Mouse (Mus musculus): Measurements from ENCODE around the gene Fli1. TPM values are rescaled to one million over a fixed set of nuclear protein-coding genes. Genes with fewer than 3 reads are reported as not detected.

Fli1 gene
- polyA plus RNA-seq, 1 experiment from 2014 or later = 6.9 TPM

DNA sequence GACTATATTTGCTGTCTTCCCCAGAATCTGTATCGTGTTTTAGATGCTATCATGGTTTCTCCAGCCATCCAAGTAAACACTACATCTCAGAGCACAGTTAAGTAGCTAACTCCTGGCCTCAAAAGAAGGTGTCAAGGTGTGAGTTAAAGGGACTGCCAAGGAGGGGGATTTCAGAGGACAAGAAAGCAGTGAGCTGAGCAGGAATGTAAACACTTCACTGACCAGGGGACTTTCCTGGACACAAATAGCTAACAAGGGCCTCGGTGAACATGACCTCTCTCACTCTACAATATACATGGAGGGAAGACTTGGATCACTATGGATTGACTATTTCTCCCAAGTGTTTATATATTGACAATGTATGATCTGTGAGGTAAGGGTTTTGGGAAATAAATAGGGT, 49.9 kb downstream of the Fli1 start:
- Histone ChIP-seq H3K27ac (ENCODE audit: low read length) (no peak overlapping the region), H3K27me3 (ENCODE audit: control insufficient read depth, insufficient read depth, low read depth, low read length) (no peaks in the 10 kb centered on the region), H3K4me1 (ENCODE audit: control insufficient read depth, low read depth, low read length) (peaks cover 3% of the 10 kb centered on the region), H3K4me3 (ENCODE audit: low read depth, low read length) (no peak overlapping the region), H3K36me3 (ENCODE audit: control insufficient read depth, insufficient read depth) (no peaks in the 10 kb centered on the region), H3K9me3 (replicated peaks; ENCODE audit: control insufficient read depth, low read length) (no peaks in the 10 kb centered on the region), H3K4me2 (ENCODE audit: low read depth, low read length) (no peak overlapping the region), H3K9ac (ENCODE audit: low read depth, low read length) (no peak overlapping the region)
- no peak for ATAC-seq (ENCODE audit: low read depth)
- WGBS (ENCODE audit: insufficient replicate concordance) = 56% methylated on average over 2 of the region's 2 CpGs

DNA sequence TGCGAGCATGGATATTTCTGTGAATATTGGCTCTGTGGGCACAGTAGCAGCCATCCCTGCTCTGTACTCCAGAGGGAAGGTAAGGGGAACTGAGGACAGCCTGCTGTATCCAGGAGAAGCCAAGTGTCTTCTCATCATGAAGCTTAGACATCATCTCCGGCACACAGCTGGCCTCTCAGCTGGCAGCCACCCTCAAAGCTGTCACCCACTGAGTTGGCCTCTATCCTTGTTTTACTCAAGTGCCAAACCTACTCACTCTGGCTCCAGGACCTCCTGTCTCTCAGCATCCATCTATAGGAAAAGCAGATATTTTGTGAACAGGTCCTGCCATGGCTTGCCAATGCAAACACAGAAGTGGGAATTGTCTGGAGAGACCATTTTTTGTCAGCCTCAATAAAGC, 51.2 kb downstream of the Fli1 start:
- Histone ChIP-seq H3K9ac (ENCODE audit: low read depth, low read length) (no peak overlapping the region), H3K9me3 (replicated peaks; ENCODE audit: control insufficient read depth, low read length) (no peaks in the 10 kb centered on the region), H3K36me3 (ENCODE audit: control insufficient read depth, insufficient read depth) (no peaks in the 10 kb centered on the region), H3K27me3 (ENCODE audit: control insufficient read depth, insufficient read depth, low read depth, low read length) (no peaks in the 10 kb centered on the region), H3K27ac (ENCODE audit: low read length) (no peak overlapping the region), H3K4me2 (ENCODE audit: low read depth, low read length) (no peak overlapping the region), H3K4me3 (ENCODE audit: low read depth, low read length) (no peak overlapping the region), H3K4me1 (ENCODE audit: control insufficient read depth, low read depth, low read length) (peaks cover 3% of the 10 kb centered on the region)
- WGBS (ENCODE audit: insufficient replicate concordance) = 65% methylated on average over 2 of the region's 2 CpGs
- no peak for ATAC-seq (ENCODE audit: low read depth)

DNA sequence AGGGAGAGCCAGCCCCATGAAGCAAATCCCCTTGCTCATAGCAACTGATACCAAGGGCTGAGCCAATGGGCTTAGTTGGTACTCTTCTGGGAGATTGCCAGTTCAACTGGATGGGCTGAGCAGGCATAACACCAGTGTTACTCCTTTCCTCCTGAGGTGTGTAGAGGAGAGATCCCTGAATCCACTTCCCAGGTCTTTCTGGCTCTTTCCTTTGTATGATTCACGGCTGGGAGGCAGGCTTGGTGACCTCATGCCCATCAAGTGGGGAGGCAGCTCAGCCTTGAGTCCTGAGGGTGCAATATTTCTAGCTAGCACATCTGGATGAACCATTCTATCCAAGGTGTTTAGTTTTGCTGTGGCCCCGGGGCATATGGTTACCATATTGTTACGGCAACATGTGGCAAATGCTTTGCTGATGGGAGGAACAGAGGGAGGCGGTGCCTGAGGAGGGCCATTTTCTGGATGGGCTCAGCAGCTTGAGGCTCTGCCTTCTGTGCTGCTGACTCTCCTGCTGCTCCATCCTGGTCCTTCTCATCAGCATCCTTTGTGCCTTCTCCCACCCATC, 52.8 kb downstream of the Fli1 start:
- H3K9me3 ChIP-seq (replicated peaks; ENCODE audit: control insufficient read depth, low read length) = no peaks in the 10 kb centered on the region
- ATAC-seq (ENCODE audit: low read depth) = no peak
- no peaks in the 10 kb centered on the region for H3K4me1 ChIP-seq (ENCODE audit: control insufficient read depth, low read depth, low read length)
- no peak overlapping the region for H3K4me3 ChIP-seq (ENCODE audit: low read depth, low read length)
- H3K27me3 ChIP-seq (ENCODE audit: control insufficient read depth, insufficient read depth, low read depth, low read length) = no peaks in the 10 kb centered on the region
- no peak overlapping the region for H3K4me2 ChIP-seq (ENCODE audit: low read depth, low read length)
- 61% methylated on average over 4 of the region's 4 CpGs for WGBS (ENCODE audit: insufficient replicate concordance)
- no peak overlapping the region for H3K9ac ChIP-seq (ENCODE audit: low read depth, low read length)
- no peak overlapping the region for H3K27ac ChIP-seq (ENCODE audit: low read length)
- H3K36me3 ChIP-seq (ENCODE audit: control insufficient read depth, insufficient read depth) = no peaks in the 10 kb centered on the region

DNA sequence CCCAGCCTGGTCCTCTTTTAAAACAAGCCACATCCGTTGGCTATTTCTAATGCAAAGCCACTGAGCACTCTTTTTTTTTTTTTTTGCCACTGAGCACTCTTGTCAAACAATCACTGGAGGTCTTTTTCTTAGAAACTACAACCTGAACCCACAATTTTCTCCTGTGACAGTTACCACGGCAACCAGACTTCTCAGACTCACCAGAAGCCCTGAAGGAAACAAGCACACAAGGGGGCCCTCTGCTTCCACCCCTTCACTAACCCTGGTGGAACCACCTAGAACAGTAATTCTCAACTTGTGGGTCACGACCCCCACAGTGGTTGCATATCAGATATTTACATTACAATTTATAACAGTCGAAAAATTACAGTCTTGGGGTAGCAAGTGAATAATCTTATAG, 53.3 kb downstream of the Fli1 start:
- 45% methylated on average over 4 of the region's 4 CpGs for WGBS (ENCODE audit: insufficient replicate concordance)
- no peaks in the 10 kb centered on the region for H3K9me3 ChIP-seq (replicated peaks; ENCODE audit: control insufficient read depth, low read length)
- ATAC-seq (ENCODE audit: low read depth) = no peak
- H3K4me1 ChIP-seq (ENCODE audit: control insufficient read depth, low read depth, low read length) = no peaks in the 10 kb centered on the region
- H3K9ac ChIP-seq (ENCODE audit: low read depth, low read length) = no peak overlapping the region
- no peak overlapping the region for H3K27ac ChIP-seq (ENCODE audit: low read length)
- no peak overlapping the region for H3K4me2 ChIP-seq (ENCODE audit: low read depth, low read length)
- no peak overlapping the region for H3K4me3 ChIP-seq (ENCODE audit: low read depth, low read length)
- no peaks in the 10 kb centered on the region for H3K36me3 ChIP-seq (ENCODE audit: control insufficient read depth, insufficient read depth)
- H3K27me3 ChIP-seq (ENCODE audit: control insufficient read depth, insufficient read depth, low read depth, low read length) = no peaks in the 10 kb centered on the region

DNA sequence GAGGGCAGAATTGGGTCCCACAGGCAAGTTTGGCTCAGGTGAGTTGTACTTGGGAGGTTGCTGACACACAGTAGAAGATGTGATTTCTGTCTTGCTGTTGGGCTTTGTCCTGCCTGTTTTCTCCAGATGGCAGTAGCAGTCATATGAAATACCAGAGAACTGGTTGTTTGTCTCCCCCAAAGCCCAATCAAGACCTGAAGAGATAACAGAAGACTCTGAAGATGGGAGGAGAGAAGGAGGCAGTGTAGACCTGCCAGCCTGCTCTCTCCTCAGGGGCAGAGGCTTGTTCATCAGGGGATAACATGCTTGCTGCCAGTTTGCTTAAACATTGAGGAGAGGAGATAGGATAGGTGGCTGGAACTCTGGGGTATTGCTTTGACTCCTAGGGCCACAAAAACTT, 54.0 kb downstream of the Fli1 start:
- Histone ChIP-seq H3K4me1 (ENCODE audit: control insufficient read depth, low read depth, low read length) (no peaks in the 10 kb centered on the region), H3K4me3 (ENCODE audit: low read depth, low read length) (no peak overlapping the region), H3K36me3 (ENCODE audit: control insufficient read depth, insufficient read depth) (no peaks in the 10 kb centered on the region), H3K4me2 (ENCODE audit: low read depth, low read length) (no peak overlapping the region), H3K27me3 (ENCODE audit: control insufficient read depth, insufficient read depth, low read depth, low read length) (no peaks in the 10 kb centered on the region), H3K9ac (ENCODE audit: low read depth, low read length) (no peak overlapping the region), H3K9me3 (replicated peaks; ENCODE audit: control insufficient read depth, low read length) (no peaks in the 10 kb centered on the region), H3K27ac (ENCODE audit: low read length) (no peak overlapping the region)
- no peak for ATAC-seq (ENCODE audit: low read depth)

DNA sequence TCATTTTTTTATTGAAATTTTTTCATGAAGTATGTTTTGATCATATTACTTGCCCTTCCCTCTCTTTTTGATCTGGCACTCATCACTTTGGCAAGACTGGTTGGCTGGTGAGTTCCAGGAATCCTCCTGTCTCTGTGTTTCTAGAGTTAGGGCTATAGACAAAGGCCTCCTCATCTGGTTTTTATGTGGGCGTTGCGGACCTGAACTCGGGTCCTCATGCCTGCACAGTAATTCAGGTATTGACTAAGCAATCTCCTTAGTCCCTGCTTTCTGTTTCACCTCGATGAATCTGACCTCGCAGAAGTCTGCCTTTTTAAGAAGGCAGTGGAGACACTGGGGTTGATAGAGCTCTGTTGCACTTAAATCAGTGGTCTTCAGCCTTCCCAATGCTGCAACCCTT, 54.8 kb downstream of the Fli1 start:
- H3K27ac ChIP-seq (ENCODE audit: low read length) = no peak overlapping the region
- H3K9me3 ChIP-seq (replicated peaks; ENCODE audit: control insufficient read depth, low read length) = no peaks in the 10 kb centered on the region
- no peaks in the 10 kb centered on the region for H3K36me3 ChIP-seq (ENCODE audit: control insufficient read depth, insufficient read depth)
- no peak overlapping the region for H3K4me3 ChIP-seq (ENCODE audit: low read depth, low read length)
- H3K4me1 ChIP-seq (ENCODE audit: control insufficient read depth, low read depth, low read length) = no peaks in the 10 kb centered on the region
- H3K27me3 ChIP-seq (ENCODE audit: control insufficient read depth, insufficient read depth, low read depth, low read length) = no peaks in the 10 kb centered on the region
- WGBS (ENCODE audit: insufficient replicate concordance) = 64% methylated on average over 5 of the region's 5 CpGs
- no peak overlapping the region for H3K9ac ChIP-seq (ENCODE audit: low read depth, low read length)
- no peak for ATAC-seq (ENCODE audit: low read depth)
- no peak overlapping the region for H3K4me2 ChIP-seq (ENCODE audit: low read depth, low read length)

DNA sequence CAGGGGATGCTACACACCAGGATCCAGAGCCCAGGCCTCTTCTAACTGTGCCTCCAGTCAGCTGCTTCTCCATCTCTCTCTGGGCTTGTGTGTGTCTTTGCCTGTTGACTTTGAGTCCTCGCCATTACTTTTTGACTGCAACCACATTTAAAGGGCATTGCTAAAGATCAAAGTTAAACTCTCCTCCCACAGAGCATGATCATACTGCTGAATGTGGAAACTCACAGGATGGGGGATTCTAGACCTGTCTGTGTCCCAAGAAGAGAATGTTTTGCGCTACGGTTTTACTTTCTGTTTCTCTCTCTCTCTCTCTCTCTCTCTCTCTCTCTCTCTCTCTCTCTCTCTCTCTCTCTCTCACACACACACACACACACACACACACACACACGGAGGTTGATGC, 55.3 kb downstream of the Fli1 start:
- no peak overlapping the region for H3K9ac ChIP-seq (ENCODE audit: low read depth, low read length)
- no peak overlapping the region for H3K4me2 ChIP-seq (ENCODE audit: low read depth, low read length)
- WGBS (ENCODE audit: insufficient replicate concordance) = 63% methylated on average over 4 of the region's 4 CpGs
- H3K9me3 ChIP-seq (replicated peaks; ENCODE audit: control insufficient read depth, low read length) = no peaks in the 10 kb centered on the region
- H3K27ac ChIP-seq (ENCODE audit: low read length) = no peak overlapping the region
- H3K4me3 ChIP-seq (ENCODE audit: low read depth, low read length) = no peak overlapping the region
- H3K27me3 ChIP-seq (ENCODE audit: control insufficient read depth, insufficient read depth, low read depth, low read length) = no peaks in the 10 kb centered on the region
- H3K4me1 ChIP-seq (ENCODE audit: control insufficient read depth, low read depth, low read length) = no peaks in the 10 kb centered on the region
- no peak for ATAC-seq (ENCODE audit: low read depth)
- no peaks in the 10 kb centered on the region for H3K36me3 ChIP-seq (ENCODE audit: control insufficient read depth, insufficient read depth)

DNA sequence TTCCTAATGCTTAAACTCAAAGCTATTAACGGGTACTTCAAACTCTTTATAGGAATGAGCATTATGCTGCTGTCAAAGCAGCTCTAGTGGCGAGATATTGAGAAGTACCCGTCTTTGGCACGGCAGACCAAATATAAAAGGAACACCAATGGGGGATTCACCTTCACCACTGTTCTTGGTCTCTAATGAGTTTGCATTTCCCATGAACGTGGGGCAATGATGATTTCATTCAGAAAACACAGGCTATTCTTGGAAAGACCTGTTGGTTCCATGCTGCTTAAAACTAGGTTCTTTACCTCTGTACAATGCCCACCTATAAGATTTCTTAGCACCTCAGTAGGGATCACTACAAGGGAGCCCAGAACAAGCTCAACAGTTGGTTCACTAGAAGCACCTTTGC, 62.2 kb downstream of the Fli1 start:
- Histone ChIP-seq H3K36me3 (ENCODE audit: control insufficient read depth, insufficient read depth) (no peaks in the 10 kb centered on the region), H3K9ac (ENCODE audit: low read depth, low read length) (no peak overlapping the region), H3K4me2 (ENCODE audit: low read depth, low read length) (no peak overlapping the region), H3K4me3 (ENCODE audit: low read depth, low read length) (no peak overlapping the region), H3K27ac (ENCODE audit: low read length) (no peak overlapping the region), H3K4me1 (ENCODE audit: control insufficient read depth, low read depth, low read length) (peaks cover 3% of the 10 kb centered on the region), H3K9me3 (replicated peaks; ENCODE audit: control insufficient read depth, low read length) (no peaks in the 10 kb centered on the region), H3K27me3 (ENCODE audit: control insufficient read depth, insufficient read depth, low read depth, low read length) (no peaks in the 10 kb centered on the region)
- 51% methylated on average over 5 of the region's 5 CpGs for WGBS (ENCODE audit: insufficient replicate concordance)
- ATAC-seq (ENCODE audit: low read depth) = no peak

DNA sequence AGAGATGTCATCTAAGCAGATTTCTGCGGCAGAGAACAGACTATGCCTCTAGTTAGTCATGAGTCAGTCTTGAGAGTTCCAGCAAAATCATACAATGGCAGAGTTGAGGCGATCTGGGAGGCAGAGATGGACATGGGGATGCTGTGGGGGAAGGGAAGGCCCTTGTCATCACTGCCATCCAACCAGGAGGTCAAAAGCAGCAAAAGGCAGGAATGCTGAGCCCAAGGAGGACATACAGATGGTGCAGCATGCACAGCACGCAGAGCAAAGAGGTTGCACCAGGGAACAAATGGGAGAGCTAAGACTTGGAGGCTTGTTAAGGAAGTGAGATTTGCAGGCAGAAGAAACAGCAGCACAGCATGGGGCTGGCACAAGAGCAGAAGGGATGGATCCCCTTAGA, 63.9 kb downstream of the Fli1 start:
- ATAC-seq (ENCODE audit: low read depth) = no peak
- Histone ChIP-seq H3K27me3 (ENCODE audit: control insufficient read depth, insufficient read depth, low read depth, low read length) (no peaks in the 10 kb centered on the region), H3K9me3 (replicated peaks; ENCODE audit: control insufficient read depth, low read length) (no peaks in the 10 kb centered on the region), H3K9ac (ENCODE audit: low read depth, low read length) (no peak overlapping the region), H3K4me1 (ENCODE audit: control insufficient read depth, low read depth, low read length) (peaks cover 3% of the 10 kb centered on the region), H3K4me2 (ENCODE audit: low read depth, low read length) (no peak overlapping the region), H3K4me3 (ENCODE audit: low read depth, low read length) (no peak overlapping the region), H3K36me3 (ENCODE audit: control insufficient read depth, insufficient read depth) (no peaks in the 10 kb centered on the region), H3K27ac (ENCODE audit: low read length) (no peak overlapping the region)
- 46% methylated on average over 3 of the region's 3 CpGs for whole genome bisulfite sequencing (ENCODE audit: insufficient replicate concordance)

DNA sequence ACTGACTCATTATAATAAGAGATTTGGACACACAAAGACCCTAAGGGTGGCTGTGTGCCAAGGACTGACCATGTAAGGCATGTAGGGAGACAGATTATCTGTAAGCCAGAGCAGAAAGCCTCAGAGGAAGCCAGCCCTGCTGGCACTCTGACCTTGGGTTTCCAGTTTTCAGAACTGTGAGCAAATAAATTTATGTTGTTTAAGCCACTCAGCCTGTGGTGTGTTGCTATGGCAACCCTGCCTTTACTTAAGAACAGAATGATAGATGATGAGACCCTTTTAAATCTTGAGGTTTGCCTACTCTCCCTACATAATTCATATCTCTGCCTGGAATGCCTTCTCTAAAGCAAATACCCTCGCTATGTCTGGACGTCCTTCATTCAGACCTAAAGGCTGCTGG, 64.6 kb downstream of the Fli1 start:
- H3K4me2 ChIP-seq (ENCODE audit: low read depth, low read length) = no peak overlapping the region
- H3K27me3 ChIP-seq (ENCODE audit: control insufficient read depth, insufficient read depth, low read depth, low read length) = no peaks in the 10 kb centered on the region
- no peaks in the 10 kb centered on the region for H3K36me3 ChIP-seq (ENCODE audit: control insufficient read depth, insufficient read depth)
- H3K9ac ChIP-seq (ENCODE audit: low read depth, low read length) = no peak overlapping the region
- H3K27ac ChIP-seq (ENCODE audit: low read length) = no peak overlapping the region
- ATAC-seq (ENCODE audit: low read depth) = no peak
- no peaks in the 10 kb centered on the region for H3K9me3 ChIP-seq (replicated peaks; ENCODE audit: control insufficient read depth, low read length)
- WGBS (ENCODE audit: insufficient replicate concordance) = 42% methylated on average over 2 of the region's 2 CpGs
- H3K4me3 ChIP-seq (ENCODE audit: low read depth, low read length) = no peak overlapping the region
- peaks cover 3% of the 10 kb centered on the region for H3K4me1 ChIP-seq (ENCODE audit: control insufficient read depth, low read depth, low read length)
